Mouse (Mus musculus) spleen, adult 12 weeks (tissue): Measurements from ENCODE around the gene Elfn1.

ENCODE experiments used
- DNase-seq: peaks from one replicate; pipeline ENCODE4 v3.0.0; 2022; ENCODE audit warnings: low spot score

Gene Elfn1

GRCm38 (mm10) chr5:139911506-139911905, 3.8 kb downstream of the Elfn1 start:
- DNase-seq = no peak

- DNase-seq = no peak
Observed at GRCm38 (mm10) chr5:139912121-139912771, 4.5 kb downstream of the Elfn1 start.

- no peak for DNase-seq
Observed at GRCm38 (mm10) chr5:139921666-139922065, 13.9 kb downstream of the Elfn1 start.

- DNase-seq = no peak
Observed at GRCm38 (mm10) chr5:139923867-139924266, 16.1 kb downstream of the Elfn1 start.

- DNase-seq = no peak
Observed at GRCm38 (mm10) chr5:139930102-139930501, 22.4 kb downstream of the Elfn1 start.

GRCm38 (mm10) chr5:139930927-139931351, 23.2 kb downstream of the Elfn1 start:
- no peak for DNase-seq

- DNase-seq = no peak
Observed at GRCm38 (mm10) chr5:139931947-139932540, 24.3 kb downstream of the Elfn1 start.

- DNase-seq = no peak
Observed at GRCm38 (mm10) chr5:139932595-139933271, 25.0 kb downstream of the Elfn1 start.

GRCm38 (mm10) chr5:139933476-139933875, 25.7 kb downstream of the Elfn1 start:
- peak; percentile 41 for DNase-seq

GRCm38 (mm10) chr5:139936431-139936830, 28.7 kb downstream of the Elfn1 start:
- DNase-seq = no peak

GRCm38 (mm10) chr5:139944697-139945096, 37.0 kb downstream of the Elfn1 start:
- no peak for DNase-seq

- DNase-seq = no peak
Observed at GRCm38 (mm10) chr5:139945715-139946364, 38.1 kb downstream of the Elfn1 start.

GRCm38 (mm10) chr5:139947446-139947845, 39.7 kb downstream of the Elfn1 start:
- DNase-seq = peak; percentile 29

- no peak for DNase-seq
Observed at GRCm38 (mm10) chr5:139948552-139948951, 40.8 kb downstream of the Elfn1 start.

GRCm38 (mm10) chr5:139949363-139949762, 41.6 kb downstream of the Elfn1 start:
- DNase-seq = no peak

GRCm38 (mm10) chr5:139949975-139950578, 42.3 kb downstream of the Elfn1 start:
- DNase-seq = no peak

GRCm38 (mm10) chr5:139956859-139957258, 49.1 kb downstream of the Elfn1 start:
- DNase-seq = no peak

- no peak for DNase-seq
Observed at GRCm38 (mm10) chr5:139959741-139960140, 52.0 kb downstream of the Elfn1 start.

- no peak for DNase-seq
Observed at GRCm38 (mm10) chr5:139964391-139964790, 56.6 kb downstream of the Elfn1 start.

- no peak for DNase-seq
Observed at GRCm38 (mm10) chr5:139965596-139965995, 57.9 kb downstream of the Elfn1 start.

GRCm38 (mm10) chr5:139969151-139969948, 61.6 kb downstream of the Elfn1 start:
- DNase-seq = no peak
